Mouse (Mus musculus) hindbrain, embryonic 13.5 days (tissue): ENCODE measurements around the gene Scp2. TPM values are rescaled to one million over a fixed set of nuclear protein-coding genes. Genes with fewer than 3 reads are reported as not detected.

ENCODE experiments used
- ATAC-seq: fragments of 200-750 bp; cut with Nextera tagmentation; 2 replicates; pipeline ENCODE4 v1.8.0; 2017; ENCODE audit warnings: moderate TSS enrichment; ENCODE audit not compliant: low FRiP score
- H3K27ac ChIP-seq: fragments of 300-500 bp; sonication (generic); 2 replicates; pipeline ENCODE4 v1.5.1; 2015; ENCODE audit warnings: inconsistent platforms, mild to moderate bottlenecking, moderate library complexity
- H3K27me3 ChIP-seq: fragments of 300-500 bp; sonication (generic); 2 replicates; pipeline ENCODE4 v1.6.1; 2015; ENCODE audit warnings: mild to moderate bottlenecking, inconsistent platforms
- H3K36me3 ChIP-seq: fragments of 300-500 bp; sonication (generic); 2 replicates; pipeline ENCODE4 v1.6.1; 2015; ENCODE audit warnings: mild to moderate bottlenecking, inconsistent platforms
- H3K4me1 ChIP-seq: fragments of 300-500 bp; sonication (generic); replicated peaks from 2 replicates; pipeline ENCODE4 v1.6.1; 2015; ENCODE audit warnings: inconsistent platforms
- H3K4me2 ChIP-seq: fragments of 300-500 bp; sonication (generic); 2 replicates; pipeline ENCODE4 v1.6.1; 2015; ENCODE audit warnings: inconsistent platforms, mild to moderate bottlenecking, moderate library complexity
- H3K4me3 ChIP-seq: fragments of 300-500 bp; sonication (generic); 2 replicates; pipeline ENCODE4 v1.5.1; 2015; ENCODE audit warnings: mild to moderate bottlenecking, inconsistent platforms
- H3K9ac ChIP-seq: fragments of 300-500 bp; sonication (generic); 2 replicates; pipeline ENCODE4 v1.6.1; 2015; ENCODE audit warnings: mild to moderate bottlenecking, inconsistent platforms
- H3K9me3 ChIP-seq: fragments of 300-500 bp; sonication (generic); 2 replicates; pipeline ENCODE4 v1.6.1; 2016; ENCODE audit warnings: inconsistent platforms
- whole genome bisulfite sequencing: fragments of 180-500 bp; shearing (Covaris S2); methylation state at CpG from one replicate; pipeline ENCODE4 v1.1.7; 2015; 5-methylcytosine and 5-hydroxymethylcytosine counted together
- polyA plus RNA-seq: library from polyadenylated mRNA; unstranded; fragments of >200 nt; fragmentation: Nextera tagmentation; extraction: Ambion mirVana; gene quantifications from 2 replicates; pipeline ENCODE4 v1.2.1, GENCODE M21; 2015

The Scp2 gene
- polyA plus RNA-seq, 1 experiment from 2014 or later = 228 TPM

- H3K4me2 ChIP-seq = no peak overlapping the region
- WGBS = 91% methylated on average over 4 of the region's 4 CpGs
- H3K27ac ChIP-seq = no peak overlapping the region
- H3K9ac ChIP-seq = no peak overlapping the region
- no peak overlapping the region for H3K4me3 ChIP-seq
- H3K9me3 ChIP-seq = no peaks in the 10 kb centered on the region
- H3K36me3 ChIP-seq = no peaks in the 10 kb centered on the region
- H3K4me1 ChIP-seq = peaks cover 8% of the 10 kb centered on the region; the same call in 1 of the 2 replicates
- no peak for ATAC-seq
- peaks cover 16% of the 10 kb centered on the region for H3K27me3 ChIP-seq
These were observed 121.6 kb downstream of the Scp2 start for GRCm38 (mm10) chr4:108023186-108023585.

GRCm38 (mm10) chr4:108020178-108020577 lies 124.6 kb downstream of the Scp2 start:
- Histone ChIP-seq H3K9ac (no peak overlapping the region), H3K4me2 (no peak overlapping the region), H3K27ac (no peak overlapping the region), H3K4me3 (no peak overlapping the region), H3K4me1 (peaks cover 8% of the 10 kb centered on the region; the same call in 1 of the 2 replicates), H3K36me3 (no peaks in the 10 kb centered on the region), H3K9me3 (no peaks in the 10 kb centered on the region), H3K27me3 (no peaks in the 10 kb centered on the region)
- WGBS = 87% methylated on average over 6 of the region's 6 CpGs
- ATAC-seq = no peak

- 54% methylated on average over 14 of the region's 14 CpGs for WGBS
- Histone ChIP-seq H3K9me3 (no peaks in the 10 kb centered on the region), H3K4me1 (peaks cover 8% of the 10 kb centered on the region; the same call in 1 of the 2 replicates), H3K9ac (no peak overlapping the region), H3K27ac (no peak overlapping the region), H3K4me3 (no peak overlapping the region), H3K27me3 (no peaks in the 10 kb centered on the region), H3K4me2 (no peak overlapping the region), H3K36me3 (no peaks in the 10 kb centered on the region)
- no peak for ATAC-seq
These were observed 125.6 kb downstream of the Scp2 start for GRCm38 (mm10) chr4:108018961-108019921.

DNA sequence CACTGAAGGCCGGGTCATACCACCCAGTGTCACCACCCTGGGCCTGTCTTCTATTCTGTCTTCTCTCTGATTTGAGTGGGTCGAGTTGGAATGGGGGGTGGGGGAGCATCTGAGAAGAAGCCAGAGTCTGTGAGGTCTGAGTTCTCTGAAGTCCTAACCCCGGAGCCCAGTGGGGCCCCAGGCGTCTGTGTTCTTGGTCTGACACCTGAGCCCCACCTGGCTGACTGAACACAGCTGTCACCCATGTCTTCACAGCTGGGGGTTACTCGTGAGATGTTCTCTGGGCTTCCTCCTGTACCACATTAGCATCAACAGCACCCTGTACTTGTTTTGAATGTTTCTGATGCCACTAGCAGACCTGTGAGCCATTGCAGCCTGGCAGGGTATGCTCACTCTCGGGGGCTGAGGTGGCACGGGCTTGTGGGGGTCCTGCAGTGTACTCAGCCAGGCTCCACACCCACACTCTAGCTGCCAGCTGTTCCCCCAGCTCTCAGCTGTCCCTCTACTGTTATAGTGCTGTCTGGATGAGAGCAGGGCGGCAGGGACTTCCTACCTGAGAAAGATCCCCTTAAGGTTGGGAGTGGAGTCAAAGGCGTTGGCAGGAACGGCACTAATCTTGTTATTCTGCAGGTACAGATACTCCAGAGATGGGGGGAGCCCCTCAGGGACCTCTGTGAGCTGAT lies 126.4 kb downstream of the Scp2 start:
- Histone ChIP-seq H3K4me2 (no peak overlapping the region), H3K9me3 (no peaks in the 10 kb centered on the region)
- ATAC-seq = no peak

DNA sequence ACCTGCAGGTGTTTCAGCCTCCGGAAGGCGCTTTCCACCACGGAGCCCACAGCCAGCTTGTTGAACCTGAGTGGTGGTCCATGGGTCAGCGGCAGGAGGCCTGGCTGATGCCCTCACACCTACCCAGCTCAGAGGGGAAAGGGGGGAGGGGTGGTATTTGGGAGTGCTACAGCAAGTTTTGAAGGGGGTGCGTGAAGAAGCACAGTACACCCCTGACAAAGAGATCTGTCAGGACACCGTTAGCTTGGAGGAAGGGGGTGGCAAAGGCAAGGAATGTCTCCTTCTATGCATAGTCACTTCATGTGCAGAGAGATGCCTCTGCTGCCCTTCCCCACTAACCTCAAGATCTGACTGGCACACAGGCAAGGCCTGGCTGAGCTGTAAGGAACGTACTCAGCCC lies 127.0 kb downstream of the Scp2 start:
- 89% methylated on average over 7 of the region's 7 CpGs for WGBS
- no peak for ATAC-seq
- Histone ChIP-seq H3K27me3 (no peaks in the 10 kb centered on the region), H3K4me1 (peaks cover 8% of the 10 kb centered on the region; the same call in 1 of the 2 replicates), H3K36me3 (no peaks in the 10 kb centered on the region), H3K27ac (no peak overlapping the region), H3K4me3 (no peak overlapping the region), H3K4me2 (no peak overlapping the region), H3K9ac (no peak overlapping the region), H3K9me3 (no peaks in the 10 kb centered on the region)

More for the DNA sequence above, 126.4 kb downstream of the Scp2 start:
- Histone ChIP-seq H3K9ac (no peak overlapping the region), H3K27me3 (no peaks in the 10 kb centered on the region), H3K4me1 (peaks cover 8% of the 10 kb centered on the region; the same call in 1 of the 2 replicates), H3K27ac (no peak overlapping the region), H3K4me3 (no peak overlapping the region), H3K36me3 (no peaks in the 10 kb centered on the region)
- WGBS = 60% methylated on average over 10 of the region's 10 CpGs

- no peaks in the 10 kb centered on the region for H3K9me3 ChIP-seq
- no peak overlapping the region for H3K4me2 ChIP-seq
- H3K9ac ChIP-seq = no peak overlapping the region
- H3K4me1 ChIP-seq = peaks cover 8% of the 10 kb centered on the region; the same call in 1 of the 2 replicates
- no peaks in the 10 kb centered on the region for H3K36me3 ChIP-seq
- WGBS = 86% methylated on average over 3 of the region's 3 CpGs
- ATAC-seq = no peak
- H3K4me3 ChIP-seq = no peak overlapping the region
- no peak overlapping the region for H3K27ac ChIP-seq
- H3K27me3 ChIP-seq = no peaks in the 10 kb centered on the region
These were observed 128.5 kb downstream of the Scp2 start for GRCm38 (mm10) chr4:108016321-108016720.

DNA sequence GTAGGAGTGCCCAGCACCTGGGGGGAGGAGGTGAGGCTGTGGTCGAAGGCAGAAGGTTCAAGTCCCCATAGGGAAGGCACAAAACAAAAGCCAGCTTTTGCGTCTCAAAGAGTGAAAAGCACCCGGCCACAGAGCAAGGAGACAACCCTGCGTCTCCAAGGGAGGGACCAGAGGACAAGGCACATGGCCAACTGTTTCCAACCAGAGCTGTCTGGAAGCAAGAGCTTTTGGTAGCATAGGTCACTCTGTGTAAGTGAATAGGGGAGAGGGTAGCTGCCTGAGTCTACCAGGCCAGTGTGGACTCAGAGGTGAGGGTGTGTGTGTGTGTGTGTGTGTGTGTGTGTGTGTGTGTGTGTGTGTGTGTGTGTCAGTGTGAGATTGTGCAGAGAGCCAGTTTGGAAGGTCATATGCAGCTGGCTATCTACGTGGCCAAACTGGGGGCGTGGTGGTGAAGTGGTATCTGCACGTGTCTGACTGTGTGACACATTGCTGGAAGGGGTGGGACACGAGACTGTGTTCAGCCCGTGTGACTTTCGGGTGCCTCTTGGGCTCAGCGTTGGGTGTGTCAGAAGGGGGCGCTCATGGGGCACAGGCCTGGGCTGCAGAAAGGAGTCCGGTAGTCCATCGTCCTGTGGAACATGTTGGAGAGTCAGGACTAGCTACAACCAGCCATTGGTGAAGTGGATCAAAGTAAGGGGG lies 129.6 kb downstream of the Scp2 start:
- peaks cover 8% of the 10 kb centered on the region; the same call in 1 of the 2 replicates for H3K4me1 ChIP-seq

GRCm38 (mm10) chr4:108014466-108014865 lies 130.3 kb downstream of the Scp2 start:
- H3K9me3 ChIP-seq = no peaks in the 10 kb centered on the region
- no peak overlapping the region for H3K27ac ChIP-seq
- H3K27me3 ChIP-seq = no peaks in the 10 kb centered on the region
- 83% methylated on average over 2 of the region's 2 CpGs for WGBS
- H3K4me3 ChIP-seq = no peak overlapping the region
- H3K36me3 ChIP-seq = no peaks in the 10 kb centered on the region
- ATAC-seq = no peak
- H3K9ac ChIP-seq = no peak overlapping the region
- peaks cover 8% of the 10 kb centered on the region; the same call in 1 of the 2 replicates for H3K4me1 ChIP-seq
- no peak overlapping the region for H3K4me2 ChIP-seq

More for the DNA sequence above, 129.6 kb downstream of the Scp2 start:
- Histone ChIP-seq H3K36me3 (no peaks in the 10 kb centered on the region), H3K9ac (no peak overlapping the region), H3K4me3 (no peak overlapping the region), H3K27me3 (no peaks in the 10 kb centered on the region), H3K4me2 (no peak overlapping the region), H3K27ac (no peak overlapping the region), H3K9me3 (no peaks in the 10 kb centered on the region)
- WGBS = 68% methylated on average over 14 of the region's 14 CpGs
- no peak for ATAC-seq

DNA sequence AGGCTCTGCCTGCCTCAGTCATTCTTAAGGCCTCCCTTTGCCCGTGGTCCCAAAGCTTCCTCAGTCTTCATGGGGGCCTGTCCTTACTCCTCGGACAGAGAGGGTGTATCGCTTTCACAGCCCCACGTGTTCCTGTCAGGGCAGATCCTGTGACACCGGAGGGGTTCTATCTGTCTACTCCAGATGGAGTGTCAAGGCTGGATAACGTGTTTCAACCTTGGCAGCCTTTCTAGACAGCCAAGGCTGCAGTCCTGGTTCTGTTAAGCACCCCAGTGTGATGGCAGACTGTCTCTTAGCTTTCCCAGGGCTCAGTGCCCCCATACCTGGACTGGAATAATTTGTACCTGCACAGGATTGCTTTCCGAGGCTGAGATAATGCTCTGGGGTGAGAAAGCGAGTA lies 136.3 kb downstream of the Scp2 start:
- 88% methylated on average over 8 of the region's 8 CpGs for WGBS
- no peak for ATAC-seq
- Histone ChIP-seq H3K4me3 (no peak overlapping the region), H3K36me3 (no peaks in the 10 kb centered on the region), H3K27ac (no peak overlapping the region), H3K9ac (no peak overlapping the region), H3K4me2 (no peak overlapping the region), H3K27me3 (0 out of 2 replicates have a peak, but pooled peaks cover 3% of the 10 kb centered on the region), H3K9me3 (no peaks in the 10 kb centered on the region), H3K4me1 (no peaks in the 10 kb centered on the region)

DNA sequence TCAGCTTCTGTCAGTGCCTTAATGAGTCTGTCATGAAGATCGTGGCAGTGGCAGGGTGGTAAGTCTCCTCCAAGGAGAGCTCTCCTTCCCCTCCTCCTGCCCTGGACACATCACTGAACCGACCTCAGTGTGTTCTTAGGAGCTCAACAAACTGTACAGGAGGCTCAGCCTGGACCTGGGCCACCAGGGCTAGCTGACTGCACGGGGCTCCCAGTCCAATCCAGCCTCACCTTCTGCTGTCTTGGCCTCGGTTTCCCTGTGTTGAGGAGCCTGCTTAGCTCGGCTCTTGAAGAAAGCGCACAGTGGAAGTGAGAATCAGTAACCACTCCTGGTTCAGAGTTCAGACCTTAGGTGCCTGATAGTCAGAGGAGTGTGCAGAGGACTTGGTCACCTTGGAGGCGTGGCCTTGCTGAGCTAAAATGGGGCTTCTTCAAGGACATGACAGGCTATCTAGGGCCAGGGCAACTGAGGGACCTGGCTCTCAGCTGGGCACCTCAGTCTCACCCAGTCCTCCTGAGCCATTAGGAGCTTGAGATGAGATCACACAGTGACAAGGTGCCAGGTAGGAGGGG lies 137.2 kb downstream of the Scp2 start:
- H3K9ac ChIP-seq = no peak overlapping the region
- H3K4me1 ChIP-seq = no peaks in the 10 kb centered on the region
- 0 out of 2 replicates have a peak, but pooled peaks cover 3% of the 10 kb centered on the region for H3K27me3 ChIP-seq
- H3K27ac ChIP-seq = no peak overlapping the region
- 85% methylated on average over 7 of the region's 7 CpGs for WGBS
- no peaks in the 10 kb centered on the region for H3K36me3 ChIP-seq
- no peak overlapping the region for H3K4me2 ChIP-seq
- no peak for ATAC-seq
- H3K9me3 ChIP-seq = no peaks in the 10 kb centered on the region
- no peak overlapping the region for H3K4me3 ChIP-seq

GRCm38 (mm10) chr4:108005328-108005727 lies 139.5 kb downstream of the Scp2 start:
- Histone ChIP-seq H3K9ac (no peak overlapping the region), H3K36me3 (no peaks in the 10 kb centered on the region), H3K4me2 (no peak overlapping the region), H3K4me1 (no peaks in the 10 kb centered on the region), H3K27ac (no peak overlapping the region), H3K9me3 (no peaks in the 10 kb centered on the region), H3K27me3 (0 out of 2 replicates have a peak, but pooled peaks cover 3% of the 10 kb centered on the region), H3K4me3 (no peak overlapping the region)
- 0 out of 2 replicates have a peak, but pooled peaks have one; percentile 49 for ATAC-seq
- 55% methylated on average over 7 of the region's 7 CpGs for WGBS
